Mouse (Mus musculus) forebrain, embryonic 15.5 days (tissue): ENCODE measurements around the gene Chchd3. TPM values are rescaled to one million over a fixed set of nuclear protein-coding genes. Genes with fewer than 3 reads are reported as not detected.
A peak's percentile ranks its signal among the peaks of the same experiment; 100 is the strongest.

ENCODE experiments used
- ATAC-seq: fragments of 200-750 bp; cut with Nextera tagmentation; replicated peaks from 2 replicates; pipeline ENCODE4 v1.8.0; 2017; ENCODE audit warnings: mild to moderate bottlenecking, moderate TSS enrichment, moderate library complexity
- H3K27ac ChIP-seq: fragments of 300-500 bp; sonication (generic); replicated peaks from 2 replicates; pipeline ENCODE4 v1.5.1; 2015; ENCODE audit warnings: mild to moderate bottlenecking, inconsistent platforms
- H3K27me3 ChIP-seq: fragments of 300-500 bp; sonication (generic); 2 replicates; pipeline ENCODE4 v1.6.1; 2015; ENCODE audit warnings: inconsistent platforms
- H3K36me3 ChIP-seq: fragments of 300-500 bp; sonication (generic); 2 replicates; pipeline ENCODE4 v1.6.1; 2015; ENCODE audit warnings: mild to moderate bottlenecking, inconsistent platforms
- H3K4me1 ChIP-seq: fragments of 300-500 bp; sonication (generic); 2 replicates; pipeline ENCODE4 v1.6.1; 2015; ENCODE audit warnings: inconsistent platforms
- H3K4me2 ChIP-seq: fragments of 300-500 bp; sonication (generic); replicated peaks from 2 replicates; pipeline ENCODE4 v1.6.1; 2015; ENCODE audit warnings: mild to moderate bottlenecking, inconsistent platforms
- H3K4me3 ChIP-seq: fragments of 300-500 bp; sonication (generic); 2 replicates; pipeline ENCODE4 v1.5.1; 2015; ENCODE audit warnings: mild to moderate bottlenecking, inconsistent platforms
- H3K9ac ChIP-seq: fragments of 300-500 bp; sonication (generic); replicated peaks from 2 replicates; pipeline ENCODE4 v1.6.1; 2015; ENCODE audit warnings: mild to moderate bottlenecking, inconsistent platforms
- H3K9me3 ChIP-seq: fragments of 300-500 bp; sonication (generic); 2 replicates; pipeline ENCODE4 v1.6.1; 2016; ENCODE audit warnings: inconsistent platforms
- WGBS: fragments of 180-500 bp; shearing (Covaris S2); methylation state at CpG from one replicate; pipeline ENCODE4 v1.1.7; 2015; ENCODE audit warnings: mixed read lengths; 5-methylcytosine and 5-hydroxymethylcytosine counted together
- polyA plus RNA-seq: library from polyadenylated mRNA; unstranded; fragments of >200 nt; fragmentation: Nextera tagmentation; extraction: Ambion mirVana; gene quantifications from 2 replicates; pipeline ENCODE4 v1.2.1, GENCODE M21; 2015

The Chchd3 gene
- polyA plus RNA-seq, 1 experiment from 2014 or later, result 134 TPM

DNA sequence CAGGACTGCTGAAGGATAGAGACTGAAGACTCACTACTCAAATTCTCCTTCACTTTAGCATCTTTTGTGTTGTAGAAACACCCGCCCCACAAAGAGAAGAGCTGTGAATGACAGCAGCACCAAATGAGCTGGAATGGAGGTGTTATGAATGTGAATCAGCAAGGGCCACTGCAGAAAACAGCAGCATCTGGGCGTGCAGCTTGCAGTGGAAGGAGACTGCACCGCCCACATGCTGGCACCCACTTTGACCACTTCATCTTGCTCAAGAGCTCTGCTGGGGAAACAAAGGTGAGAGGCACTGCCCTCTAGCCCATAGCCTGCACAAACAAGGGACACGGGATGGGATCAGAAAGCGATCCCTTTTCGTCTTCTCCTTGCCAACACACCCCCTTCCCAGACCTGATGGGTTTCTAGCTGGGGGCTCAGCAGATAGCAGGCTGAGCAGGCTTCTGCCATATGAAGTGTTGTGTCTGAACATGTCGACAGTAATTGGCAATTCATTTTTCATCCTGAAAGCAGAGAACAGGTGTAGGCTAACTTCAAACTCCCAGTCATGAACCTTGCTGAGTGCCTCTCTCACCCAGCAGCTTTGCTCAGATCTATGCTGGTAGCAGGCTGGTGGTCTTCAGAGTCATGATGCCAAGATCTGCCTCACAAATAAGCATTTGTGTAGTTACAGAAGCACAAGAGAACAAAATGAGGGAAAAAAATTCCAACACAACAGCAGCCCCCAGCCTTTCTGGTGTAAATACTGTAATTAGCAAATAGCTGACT is 222.7 kb downstream of the Chchd3 start:
- 47% methylated on average over 7 of the region's 7 CpGs for WGBS

DNA sequence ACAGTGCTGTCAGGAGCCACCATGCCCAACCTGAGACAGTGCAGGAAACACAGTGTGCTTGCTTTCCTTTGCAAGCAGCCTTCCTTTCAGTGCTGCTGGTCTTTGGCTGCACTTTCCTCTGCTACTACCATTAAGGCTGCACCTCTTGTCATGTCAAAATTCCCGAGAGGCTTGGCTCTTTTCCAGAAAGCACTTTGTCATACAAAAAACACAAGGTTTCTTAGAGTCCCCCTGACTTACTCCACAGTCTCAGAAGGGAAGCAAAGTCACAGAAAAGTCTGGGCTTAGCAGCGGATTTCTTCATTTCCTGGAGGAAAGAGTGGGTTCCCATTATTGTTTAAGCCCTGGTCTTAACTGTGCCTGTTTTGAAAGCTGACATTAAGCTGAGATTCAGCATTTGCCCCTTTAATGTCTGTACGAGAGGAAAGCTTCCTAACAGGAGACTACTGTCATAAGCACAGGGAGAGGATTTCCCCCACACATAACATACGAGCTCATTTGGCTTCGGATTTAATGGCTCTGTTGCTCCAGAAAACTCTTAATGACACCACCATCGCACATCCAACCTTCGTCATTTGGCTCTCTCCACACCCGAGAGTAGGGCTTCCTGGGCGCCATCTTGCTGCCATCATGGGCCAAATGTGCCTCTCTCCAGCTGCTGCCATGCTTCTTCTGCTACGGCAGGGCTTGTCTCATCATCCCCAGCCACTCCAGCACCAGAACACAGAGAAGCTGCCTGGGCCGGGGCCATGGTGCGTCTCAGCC is 236.0 kb downstream of the Chchd3 start:
- Histone ChIP-seq H3K4me2 (no peak overlapping the region), H3K27ac (0 out of 2 replicates have a peak overlapping the region, but pooled peaks have one; percentile 7), H3K27me3 (no peaks in the 10 kb centered on the region), H3K4me3 (no peak overlapping the region), H3K4me1 (peaks cover 9% of the 10 kb centered on the region; the same call in 1 of the 2 replicates), H3K36me3 (no peaks in the 10 kb centered on the region), H3K9me3 (no peaks in the 10 kb centered on the region), H3K9ac (no peak overlapping the region)
- WGBS, result 64% methylated on average over 12 of the region's 12 CpGs
- ATAC-seq, result no peak

More for the DNA sequence above, 222.7 kb downstream of the Chchd3 start:
- Histone ChIP-seq H3K9me3 (no peaks in the 10 kb centered on the region), H3K36me3 (no peaks in the 10 kb centered on the region), H3K27ac (peak overlapping the region; percentile 76), H3K27me3 (no peaks in the 10 kb centered on the region), H3K4me1 (peaks cover 20% of the 10 kb centered on the region), H3K4me2 (no peak overlapping the region), H3K9ac (no peak overlapping the region; the same call in 1 of the 2 replicates), H3K4me3 (no peak overlapping the region)
- ATAC-seq, result peak; percentile 71

DNA sequence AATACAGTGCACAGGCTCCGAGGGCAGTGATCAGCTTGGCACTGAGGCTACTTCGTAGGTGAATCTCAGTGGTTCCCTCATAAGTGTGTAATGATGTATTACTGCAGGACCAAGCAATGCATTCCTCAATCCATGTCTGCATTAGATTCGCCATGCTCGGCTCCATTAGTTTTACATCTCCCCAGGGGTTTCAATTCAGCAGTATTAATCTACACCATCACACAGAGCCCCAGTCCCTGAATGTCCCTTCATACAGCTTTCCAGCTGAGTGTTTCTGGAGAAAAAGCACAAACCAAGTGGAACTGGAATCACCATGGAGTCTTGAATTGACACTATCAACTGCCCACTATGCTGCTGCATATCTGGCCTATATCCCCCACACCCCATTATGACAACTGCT is 241.1 kb downstream of the Chchd3 start:
- ATAC-seq, result no peak
- Histone ChIP-seq H3K4me3 (no peak overlapping the region), H3K27ac (no peak overlapping the region), H3K27me3 (no peaks in the 10 kb centered on the region), H3K9ac (no peak overlapping the region), H3K36me3 (no peaks in the 10 kb centered on the region), H3K4me2 (no peak overlapping the region), H3K4me1 (peaks cover 5% of the 10 kb centered on the region; the same call in 1 of the 2 replicates), H3K9me3 (no peaks in the 10 kb centered on the region)
- 87% methylated on average over 4 of the region's 4 CpGs for WGBS

DNA sequence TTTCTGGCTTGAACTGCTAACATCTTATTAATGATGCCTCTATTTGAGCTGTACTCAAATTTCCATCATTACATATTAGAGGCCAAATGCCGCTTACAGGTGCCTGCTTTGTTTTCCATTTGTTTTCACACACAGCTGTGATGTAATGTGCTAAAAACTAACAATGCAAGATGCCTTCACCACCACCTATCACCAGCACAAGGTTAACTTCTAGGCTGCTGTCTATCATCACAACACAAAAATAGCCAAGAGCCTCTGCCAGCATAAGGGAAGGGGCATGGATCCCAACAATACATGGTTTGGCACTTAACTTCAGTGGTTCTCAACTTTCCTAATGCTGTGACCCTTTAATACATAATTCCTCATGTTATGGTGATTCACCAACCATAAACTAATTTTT is 251.3 kb downstream of the Chchd3 start:
- WGBS, result 93% methylated on average over 1 of the region's 1 CpGs
- H3K4me3 ChIP-seq, result no peak overlapping the region
- no peaks in the 10 kb centered on the region for H3K27me3 ChIP-seq
- H3K4me1 ChIP-seq, result no peaks in the 10 kb centered on the region
- no peak overlapping the region for H3K4me2 ChIP-seq
- H3K9ac ChIP-seq, result no peak overlapping the region
- no peaks in the 10 kb centered on the region for H3K9me3 ChIP-seq
- H3K36me3 ChIP-seq, result no peaks in the 10 kb centered on the region
- no peak overlapping the region for H3K27ac ChIP-seq
- no peak for ATAC-seq

DNA sequence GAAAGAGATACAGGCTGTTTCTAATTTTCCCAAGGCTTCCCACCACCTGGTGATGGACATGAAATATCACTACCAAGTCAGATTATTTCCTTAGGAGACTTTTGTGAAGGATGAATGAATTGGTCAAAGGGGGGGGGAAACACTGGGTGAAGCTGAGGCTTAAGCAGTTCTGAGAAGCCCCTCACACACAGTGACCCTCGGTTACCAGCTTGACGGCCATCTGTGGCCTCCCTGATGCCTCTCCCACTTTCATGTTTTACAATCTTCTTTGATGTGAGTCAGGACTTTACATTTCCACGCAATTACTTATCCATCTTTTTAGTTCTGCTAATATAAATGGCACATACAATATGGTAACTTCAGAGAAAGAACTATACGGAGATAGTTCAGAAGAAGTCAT is 252.3 kb downstream of the Chchd3 start:
- WGBS, result 56% methylated on average over 4 of the region's 4 CpGs
- H3K27ac ChIP-seq, result no peak overlapping the region

DNA sequence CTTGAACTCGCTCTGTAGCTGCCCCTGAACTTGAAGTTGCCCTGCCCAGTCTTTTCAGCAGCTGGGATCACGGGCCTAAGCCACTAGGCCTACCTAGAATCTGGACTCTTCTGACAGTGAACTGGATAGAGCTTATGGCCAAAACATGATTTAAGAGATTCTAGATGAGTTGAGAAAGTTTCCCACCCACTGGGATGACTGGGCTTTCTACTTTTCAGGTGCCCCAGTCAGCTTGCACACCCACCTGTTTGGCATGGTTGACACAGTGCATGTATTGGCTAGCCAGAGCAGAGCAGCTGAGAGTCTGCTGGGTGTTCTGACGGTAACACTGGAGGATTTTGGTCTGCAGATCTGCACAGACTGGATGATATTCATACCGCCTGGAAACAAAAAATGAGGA is 256.4 kb downstream of the Chchd3 start:
- 95% methylated on average over 4 of the region's 4 CpGs for WGBS

More for the DNA sequence above, 252.3 kb downstream of the Chchd3 start:
- no peaks in the 10 kb centered on the region for H3K36me3 ChIP-seq
- H3K4me1 ChIP-seq, result no peaks in the 10 kb centered on the region
- no peak overlapping the region for H3K4me3 ChIP-seq
- no peak for ATAC-seq
- no peaks in the 10 kb centered on the region for H3K9me3 ChIP-seq
- H3K27me3 ChIP-seq, result no peaks in the 10 kb centered on the region
- no peak overlapping the region for H3K4me2 ChIP-seq
- no peak overlapping the region for H3K9ac ChIP-seq

DNA sequence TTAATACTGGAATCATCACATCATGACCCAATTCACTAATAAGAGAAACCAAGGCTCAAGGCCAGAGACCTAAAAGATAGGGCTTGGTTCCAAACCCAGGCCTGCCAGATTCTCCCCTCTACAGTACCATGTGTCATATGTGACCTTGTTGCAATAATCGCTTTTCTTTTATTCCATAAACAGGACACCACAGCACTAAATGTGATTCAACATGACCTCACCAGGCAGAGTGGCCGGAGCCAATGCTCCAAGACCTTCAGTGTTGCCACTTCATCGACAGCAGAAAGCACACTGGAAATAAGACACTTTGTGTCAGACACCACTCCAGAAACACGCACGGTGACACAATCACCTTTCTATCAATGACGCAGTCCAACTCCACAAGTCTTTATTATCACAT is 258.3 kb downstream of the Chchd3 start:
- Histone ChIP-seq H3K9ac (no peak overlapping the region), H3K4me2 (no peak overlapping the region), H3K36me3 (no peaks in the 10 kb centered on the region), H3K27me3 (no peaks in the 10 kb centered on the region), H3K27ac (no peak overlapping the region), H3K9me3 (no peaks in the 10 kb centered on the region), H3K4me3 (no peak overlapping the region), H3K4me1 (peaks cover 3% of the 10 kb centered on the region)
- ATAC-seq, result no peak
- 95% methylated on average over 6 of the region's 6 CpGs for WGBS

More for the DNA sequence above, 256.4 kb downstream of the Chchd3 start:
- Histone ChIP-seq H3K9me3 (no peaks in the 10 kb centered on the region), H3K36me3 (no peaks in the 10 kb centered on the region), H3K27ac (no peak overlapping the region), H3K4me3 (no peak overlapping the region), H3K4me2 (no peak overlapping the region), H3K27me3 (no peaks in the 10 kb centered on the region), H3K9ac (no peak overlapping the region), H3K4me1 (no peaks in the 10 kb centered on the region)
- ATAC-seq, result no peak

DNA sequence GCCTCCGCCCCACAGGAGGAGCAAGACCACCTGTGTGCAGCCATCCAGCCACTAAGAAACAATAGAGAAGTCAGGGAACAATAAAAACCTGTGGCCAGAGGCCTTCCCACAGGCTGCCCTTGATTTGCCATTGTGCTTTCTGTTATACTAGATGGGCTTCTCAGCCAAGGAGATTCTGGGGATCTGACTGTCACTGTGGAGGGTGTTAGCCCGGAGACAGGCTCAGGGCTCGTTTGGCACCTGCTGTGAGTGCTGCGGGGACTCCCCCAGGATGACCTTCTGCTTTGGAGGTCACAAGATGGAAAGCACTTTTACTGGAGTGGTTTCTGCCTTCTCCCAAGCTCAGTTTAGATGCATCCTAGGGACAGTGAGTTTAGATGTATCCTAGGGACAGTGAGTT is 262.5 kb downstream of the Chchd3 start:
- WGBS, result 29% methylated on average over 4 of the region's 4 CpGs
- no peak overlapping the region for H3K27ac ChIP-seq

DNA sequence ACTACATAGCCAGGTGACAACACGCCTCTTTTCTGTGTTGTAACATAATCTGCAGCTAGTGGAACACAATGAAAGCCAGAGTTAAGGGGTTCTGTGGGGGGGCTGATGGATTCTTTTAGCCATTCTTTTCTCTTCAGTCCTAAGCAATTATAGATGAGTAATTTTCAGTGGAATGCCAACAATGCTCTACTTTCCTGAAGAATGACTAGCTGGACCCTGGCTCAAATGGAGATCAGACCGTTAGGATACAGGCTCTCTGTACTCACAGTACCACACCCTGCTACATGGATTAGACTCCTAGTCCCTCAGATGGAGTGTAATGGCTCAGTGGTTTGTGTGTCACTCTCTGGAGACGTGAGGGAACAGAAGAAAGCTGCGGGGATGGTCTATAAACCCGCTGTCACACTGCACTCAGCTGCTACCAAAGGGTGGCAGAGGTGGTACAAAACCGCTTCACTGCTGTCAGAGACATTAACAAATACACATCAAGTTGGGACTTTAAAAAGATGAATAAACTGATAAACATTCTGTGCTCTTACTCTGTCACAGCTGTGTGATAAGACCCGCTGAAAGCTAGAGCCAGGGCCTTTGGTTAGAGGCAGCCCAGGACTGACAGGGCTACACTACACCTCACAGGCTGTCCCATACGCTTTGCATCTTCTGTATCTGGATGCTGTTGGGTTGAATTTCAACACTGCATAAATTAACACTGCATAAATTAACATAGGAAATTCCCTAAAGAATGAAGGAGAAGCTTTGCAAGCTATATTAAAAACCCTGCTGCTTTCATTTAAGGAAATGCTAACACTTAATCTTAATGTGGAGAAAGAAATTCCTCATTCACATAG is 264.2 kb downstream of the Chchd3 start:
- peak; percentile 99 for ATAC-seq
- H3K27me3 ChIP-seq, result no peaks in the 10 kb centered on the region
- no peaks in the 10 kb centered on the region for H3K9me3 ChIP-seq
- H3K9ac ChIP-seq, result no peak overlapping the region
- H3K36me3 ChIP-seq, result no peaks in the 10 kb centered on the region
- no peak overlapping the region for H3K4me2 ChIP-seq
- peaks cover 16% of the 10 kb centered on the region for H3K4me1 ChIP-seq
- H3K4me3 ChIP-seq, result no peak overlapping the region
- WGBS, result 41% methylated on average over 8 of the region's 8 CpGs
- H3K27ac ChIP-seq, result peak overlapping the region; percentile 49

More for the DNA sequence above, 262.5 kb downstream of the Chchd3 start:
- Histone ChIP-seq H3K4me1 (peaks cover 16% of the 10 kb centered on the region), H3K4me2 (no peak overlapping the region), H3K36me3 (no peaks in the 10 kb centered on the region), H3K9ac (no peak overlapping the region), H3K27me3 (no peaks in the 10 kb centered on the region), H3K9me3 (no peaks in the 10 kb centered on the region), H3K4me3 (no peak overlapping the region)
- no peak for ATAC-seq

DNA sequence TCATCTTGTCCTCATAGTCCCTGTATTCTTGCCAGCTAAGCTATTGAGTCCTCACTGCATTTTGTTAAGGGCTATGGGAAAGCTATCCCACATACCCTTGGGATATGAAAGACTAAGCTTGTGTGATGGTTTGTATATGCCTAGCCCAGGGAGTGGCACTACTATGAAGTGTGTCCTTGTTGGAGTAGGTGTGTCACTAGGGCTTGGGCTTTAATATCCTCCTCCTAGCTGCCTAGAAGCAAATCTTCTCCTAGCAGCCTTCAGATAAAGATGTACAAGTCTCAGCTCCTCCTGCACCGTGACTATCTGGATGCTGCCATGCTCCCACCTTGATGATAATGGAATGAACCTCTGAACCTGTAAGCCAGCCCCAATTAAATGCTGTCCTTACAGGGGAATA is 266.5 kb downstream of the Chchd3 start:
- H3K4me2 ChIP-seq, result no peak overlapping the region
- H3K9me3 ChIP-seq, result no peaks in the 10 kb centered on the region
- H3K4me1 ChIP-seq, result peaks cover 16% of the 10 kb centered on the region
- no peak overlapping the region for H3K9ac ChIP-seq
- whole genome bisulfite sequencing, result 89% methylated on average over 1 of the region's 1 CpGs
- no peaks in the 10 kb centered on the region for H3K36me3 ChIP-seq
- H3K27ac ChIP-seq, result no peak overlapping the region
- ATAC-seq, result no peak
- no peak overlapping the region for H3K4me3 ChIP-seq
- H3K27me3 ChIP-seq, result no peaks in the 10 kb centered on the region

DNA sequence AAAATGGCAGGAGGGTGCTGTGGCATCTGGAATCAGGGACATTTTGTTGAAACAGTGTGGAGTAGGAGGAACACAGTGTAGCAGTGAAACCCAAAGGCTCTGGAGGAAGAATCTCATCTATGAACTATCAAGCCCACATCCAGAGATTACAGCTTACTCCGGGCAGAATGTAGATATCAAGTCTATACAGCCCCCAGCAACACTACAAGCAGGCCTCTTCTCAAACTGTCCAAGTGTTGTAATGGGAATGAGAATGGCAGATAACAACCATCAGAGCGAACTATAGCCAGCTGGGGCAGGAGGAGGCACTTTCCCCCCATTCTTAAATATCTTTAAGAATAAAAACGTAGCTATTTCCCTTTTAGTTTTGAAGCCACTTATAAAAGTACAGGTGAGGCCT is 266.9 kb downstream of the Chchd3 start:
- H3K9me3 ChIP-seq, result no peaks in the 10 kb centered on the region
- H3K9ac ChIP-seq, result no peak overlapping the region
- peaks cover 16% of the 10 kb centered on the region for H3K4me1 ChIP-seq
- no peak overlapping the region for H3K4me2 ChIP-seq
- no peaks in the 10 kb centered on the region for H3K27me3 ChIP-seq
- H3K4me3 ChIP-seq, result no peak overlapping the region
- no peaks in the 10 kb centered on the region for H3K36me3 ChIP-seq
- no peak overlapping the region for H3K27ac ChIP-seq
- ATAC-seq, result no peak
- 94% methylated on average over 3 of the region's 3 CpGs for WGBS

DNA sequence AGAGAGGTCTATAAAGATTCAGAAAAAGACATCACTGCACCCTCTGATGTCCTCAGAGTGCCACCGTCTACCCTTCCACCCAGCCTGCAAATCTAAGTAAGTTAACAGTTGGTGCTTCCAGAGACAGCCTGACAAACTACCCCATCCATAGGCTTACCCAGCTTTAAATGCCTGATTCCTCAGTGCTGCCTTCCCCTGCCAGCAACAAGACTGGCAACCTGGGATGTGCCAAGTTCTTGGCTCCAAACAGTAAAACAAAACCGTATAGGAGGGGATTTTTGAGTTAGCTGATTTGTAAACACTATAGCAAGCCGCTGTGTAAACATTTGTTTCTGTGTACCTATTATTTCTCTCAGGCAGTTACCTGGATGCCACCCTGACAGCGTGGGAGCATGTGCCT is 269.6 kb downstream of the Chchd3 start:
- no peaks in the 10 kb centered on the region for H3K36me3 ChIP-seq

More for the DNA sequence above, 269.6 kb downstream of the Chchd3 start:
- Histone ChIP-seq H3K27ac (no peak overlapping the region), H3K27me3 (no peaks in the 10 kb centered on the region), H3K4me3 (no peak overlapping the region), H3K9me3 (no peaks in the 10 kb centered on the region), H3K4me1 (0 out of 2 replicates have a peak, but pooled peaks cover under 1% of the 10 kb centered on the region), H3K9ac (no peak overlapping the region), H3K4me2 (no peak overlapping the region)
- WGBS, result 63% methylated on average over 4 of the region's 4 CpGs
- ATAC-seq, result no peak
